Mouse (Mus musculus) right cerebral cortex, postnatal 10 days (tissue): ENCODE data around the gene Kynu.
A peak's percentile ranks its signal among the peaks of the same experiment; 100 is the strongest.

Experiments
- DNase-seq, 2 experiments: peaks; one replicate each; pipeline ENCODE4 v3.0.0; 2021; ENCODE audit warnings: low spot score in 2 of 2

The Kynu gene

GRCm38 (mm10) chr2:43555062-43555888, at the start of gene Kynu:
Gene Kynu, plus strand, starts transcription at chr2:43555329.
- no peak for DNase-seq

DNA sequence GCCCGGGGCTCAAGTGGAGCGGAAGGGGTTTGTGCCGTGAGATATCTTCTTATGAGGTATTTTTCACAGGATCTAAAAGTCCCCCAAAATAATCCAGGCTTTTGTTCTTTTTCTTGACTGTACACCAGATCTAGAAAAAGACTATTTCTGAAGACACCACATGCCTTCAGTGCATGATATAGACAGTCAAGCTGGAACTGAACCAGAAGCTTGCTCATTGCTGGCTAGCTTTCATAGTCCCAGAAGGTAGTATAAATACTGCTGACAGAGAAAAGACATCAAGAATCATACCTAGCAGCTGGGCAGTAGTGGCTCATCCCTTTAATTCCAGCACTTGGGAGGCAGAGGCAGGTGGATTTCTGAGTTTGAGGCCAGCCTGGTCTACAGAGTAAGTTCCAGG, 48.9 kb upstream of the Kynu start:
- DNase-seq, result peak; percentile 42 to 67

DNA sequence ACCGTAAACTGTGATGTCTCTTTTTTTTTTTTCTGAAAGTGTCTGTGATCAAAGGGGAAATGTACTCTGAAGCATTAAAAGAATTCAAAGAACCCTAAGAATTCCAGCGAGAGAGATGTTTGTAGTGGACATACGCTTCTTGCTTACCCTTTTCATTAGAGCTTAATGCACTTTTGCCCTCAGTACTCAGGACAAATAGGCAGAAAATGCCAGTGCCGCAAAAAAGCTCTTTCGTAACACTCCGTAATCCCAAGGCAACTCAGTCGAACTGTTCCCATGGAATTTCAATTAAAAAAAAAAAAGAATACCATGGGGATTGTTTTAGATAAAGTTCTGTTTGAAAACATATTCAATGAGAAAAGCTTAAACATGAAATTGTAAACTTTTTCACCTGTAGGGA, 41.3 kb upstream of the Kynu start:
- no peak for DNase-seq

GRCm38 (mm10) chr2:43534417-43534816, 20.7 kb upstream of the Kynu start:
- no peak for DNase-seq

GRCm38 (mm10) chr2:43542615-43543014, 12.5 kb upstream of the Kynu start:
- no peak for DNase-seq

- DNase-seq, result no peak
These were observed 9.5 kb upstream of the Kynu start for GRCm38 (mm10) chr2:43545665-43546064.

- DNase-seq, result no peak
These were observed 8.7 kb upstream of the Kynu start for GRCm38 (mm10) chr2:43546448-43546847.

DNA sequence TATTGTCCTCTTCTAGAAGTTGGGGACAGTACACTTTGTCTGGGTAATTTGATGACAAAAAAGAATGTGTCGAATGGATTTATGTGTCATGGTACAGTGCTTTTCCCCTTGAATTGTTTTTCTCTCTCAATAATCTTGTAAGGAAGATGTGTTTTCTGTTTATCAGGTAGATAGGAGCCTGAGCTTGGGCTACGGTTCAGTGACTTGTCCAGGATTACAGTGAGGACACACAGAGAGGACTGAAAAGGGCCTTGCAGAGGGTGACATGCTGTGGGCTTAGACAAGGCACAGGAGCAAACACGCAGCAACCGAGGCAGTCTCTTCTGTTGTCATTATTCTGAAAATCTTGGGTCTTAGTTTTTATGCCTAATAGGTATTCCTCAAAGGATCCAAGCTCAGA, 913 bp upstream of the Kynu start:
- DNase-seq, result no peak

DNA sequence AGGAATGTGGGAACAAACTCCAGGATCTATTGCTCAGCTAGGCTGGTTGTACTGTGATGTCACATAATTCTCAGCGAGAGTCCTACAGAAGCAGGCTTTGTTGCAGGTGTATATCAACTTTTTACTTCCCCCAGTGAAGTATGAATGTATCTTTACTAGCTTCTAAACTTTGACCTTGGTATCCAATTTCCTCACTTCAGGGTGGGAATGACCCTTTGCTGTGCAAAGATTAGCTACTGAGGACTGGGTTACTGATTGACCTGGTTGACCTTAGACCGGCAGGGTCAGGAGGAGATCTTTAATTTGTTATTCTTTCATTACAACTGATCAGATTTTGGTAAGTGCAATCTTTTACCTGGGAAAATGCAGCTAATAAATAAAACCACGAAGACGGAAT, 758 bp downstream of the Kynu start:
- no peak for DNase-seq

DNA sequence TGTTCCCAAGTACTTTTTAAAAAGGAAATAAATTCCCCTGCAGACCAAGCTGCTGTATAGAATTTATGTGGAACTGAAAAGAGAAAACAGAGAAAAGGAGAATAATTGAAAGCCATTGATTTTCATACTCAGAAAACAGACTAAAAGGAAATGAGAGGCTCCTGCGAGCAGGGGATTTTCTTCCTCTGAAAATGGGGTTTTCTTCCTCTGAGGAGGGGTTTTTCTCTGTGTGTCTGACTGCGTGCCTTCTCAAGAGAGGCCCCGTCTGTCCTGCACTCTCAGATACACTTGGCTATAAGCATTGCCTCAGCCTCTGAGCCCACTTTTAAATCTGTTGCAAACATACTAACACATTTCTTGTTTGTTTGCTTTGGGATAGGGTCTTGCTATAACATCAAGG, 1.9 kb downstream of the Kynu start:
- no peak for DNase-seq

DNA sequence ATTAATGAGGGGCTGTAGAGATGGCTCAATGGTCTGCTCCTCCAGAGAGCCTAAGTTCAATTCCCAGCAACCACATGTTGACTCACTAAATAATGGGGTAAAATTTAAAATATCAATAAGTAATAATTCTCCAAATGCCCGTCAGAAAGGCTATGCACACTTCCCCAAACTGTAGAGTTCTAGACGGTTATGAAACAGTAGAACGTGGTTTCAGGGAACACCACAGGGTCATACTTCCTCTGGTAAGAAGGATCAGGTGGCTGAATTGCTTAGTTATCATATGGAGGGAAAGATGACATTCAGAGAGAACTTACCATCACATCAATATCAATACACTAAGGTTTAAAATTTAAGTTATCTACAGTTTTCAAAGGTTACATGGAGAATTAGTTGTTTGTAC, 6.1 kb downstream of the Kynu start:
- DNase-seq, result no peak

DNA sequence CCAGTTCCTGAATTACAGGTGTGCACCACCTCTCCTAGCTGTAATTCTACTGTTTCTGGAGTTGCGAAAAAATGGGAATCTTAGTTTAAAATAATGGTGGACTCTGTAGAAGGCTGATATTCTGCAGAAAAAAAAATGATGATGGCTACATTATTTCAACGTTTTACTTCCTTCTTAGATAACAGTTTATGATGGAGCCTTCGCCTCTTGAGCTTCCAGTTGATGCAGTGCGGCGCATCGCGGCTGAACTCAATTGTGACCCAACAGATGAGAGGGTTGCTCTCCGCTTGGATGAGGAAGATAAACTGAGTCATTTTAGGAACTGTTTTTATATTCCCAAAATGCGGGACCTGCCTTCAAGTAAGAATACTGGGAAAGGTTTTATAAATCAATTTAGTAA, 7.7 kb downstream of the Kynu start:
- no peak for DNase-seq

DNA sequence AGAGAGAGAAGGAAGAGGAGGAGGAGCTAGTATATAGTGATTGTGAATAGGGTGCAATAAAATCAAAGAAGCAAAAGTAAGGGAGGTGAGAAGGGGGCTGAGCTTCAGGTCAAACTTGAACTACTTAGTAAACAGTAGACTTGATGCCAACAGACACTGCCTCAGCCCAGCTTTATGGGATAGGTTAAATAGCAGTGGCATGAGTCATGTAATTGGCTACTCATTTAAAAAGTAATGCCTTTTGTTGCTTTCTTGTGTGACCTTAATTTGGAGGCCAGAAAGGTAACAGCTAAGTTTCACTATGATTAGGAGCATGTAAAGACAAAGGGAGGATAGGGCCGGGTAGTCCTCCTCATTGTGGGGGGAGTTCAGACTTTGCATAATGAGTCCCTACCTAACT, 13.3 kb downstream of the Kynu start:
- no peak for DNase-seq

- no peak for DNase-seq
These were observed 18.4 kb downstream of the Kynu start for GRCm38 (mm10) chr2:43573526-43573925.

- DNase-seq, result no peak
These were observed 28.2 kb downstream of the Kynu start for GRCm38 (mm10) chr2:43583243-43583812.

- DNase-seq, result no peak
These were observed 30.4 kb downstream of the Kynu start for GRCm38 (mm10) chr2:43585508-43585907.

DNA sequence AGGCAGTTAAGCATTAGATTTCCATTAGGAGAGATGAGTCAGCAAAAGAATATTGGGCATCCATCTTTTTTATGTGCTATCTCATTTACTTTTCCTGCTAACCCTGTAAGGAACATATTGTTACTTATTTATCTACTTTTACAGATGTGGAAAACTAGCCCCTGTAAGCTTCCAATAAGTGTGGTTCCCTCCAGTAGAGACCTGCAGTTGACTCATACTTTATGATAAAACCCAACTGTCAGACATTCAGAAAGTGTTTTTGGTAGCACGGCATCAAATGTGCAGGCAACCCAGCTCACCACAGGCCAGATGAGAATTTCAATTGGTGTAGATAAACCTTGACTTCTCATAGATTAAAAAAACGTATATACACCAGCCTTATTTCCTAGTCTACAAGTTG, 32.7 kb downstream of the Kynu start:
- DNase-seq, result no peak

- DNase-seq, result no peak
These were observed 37.0 kb downstream of the Kynu start for GRCm38 (mm10) chr2:43592001-43592704.

DNA sequence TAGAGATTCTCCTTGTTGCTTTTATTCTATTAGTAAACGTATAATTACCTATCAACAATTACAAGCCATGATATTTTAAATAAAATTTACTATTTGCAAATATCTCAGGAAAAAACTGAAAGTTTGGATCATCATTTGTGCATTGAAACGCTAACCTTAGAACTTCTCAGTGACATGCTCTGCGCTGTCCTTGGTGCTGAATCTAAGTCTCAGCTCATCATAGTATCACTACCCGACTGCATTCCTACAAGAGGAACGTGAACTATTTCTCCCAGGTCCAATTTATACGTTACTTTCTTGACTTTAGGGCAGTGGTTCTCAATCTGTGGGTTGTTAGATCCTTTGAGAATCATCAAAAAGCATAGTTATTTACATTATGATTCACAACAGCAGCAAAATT, 58.4 kb downstream of the Kynu start:
- no peak for DNase-seq

- no peak for DNase-seq
These were observed 66.0 kb downstream of the Kynu start for GRCm38 (mm10) chr2:43621140-43621539.

GRCm38 (mm10) chr2:43622844-43623243, 67.7 kb downstream of the Kynu start:
- no peak for DNase-seq

GRCm38 (mm10) chr2:43631786-43632185, 76.7 kb downstream of the Kynu start:
- no peak for DNase-seq

- no peak for DNase-seq
These were observed 81.4 kb downstream of the Kynu start for GRCm38 (mm10) chr2:43636498-43636897.
